Mouse (Mus musculus): ENCODE measurements at regions not wholly inside any gene's neighbourhood (a gene's known extent, or its start where the extent isn't known, plus 50 kb on each side); places are given as distances from the start of the nearest gene placed in this dataset.
"Not testable (repeated sequence)": the region's sequence is repeated elsewhere in the genome, so short reads cannot be mapped to it uniquely, and the experiment has no call there.

DNA sequence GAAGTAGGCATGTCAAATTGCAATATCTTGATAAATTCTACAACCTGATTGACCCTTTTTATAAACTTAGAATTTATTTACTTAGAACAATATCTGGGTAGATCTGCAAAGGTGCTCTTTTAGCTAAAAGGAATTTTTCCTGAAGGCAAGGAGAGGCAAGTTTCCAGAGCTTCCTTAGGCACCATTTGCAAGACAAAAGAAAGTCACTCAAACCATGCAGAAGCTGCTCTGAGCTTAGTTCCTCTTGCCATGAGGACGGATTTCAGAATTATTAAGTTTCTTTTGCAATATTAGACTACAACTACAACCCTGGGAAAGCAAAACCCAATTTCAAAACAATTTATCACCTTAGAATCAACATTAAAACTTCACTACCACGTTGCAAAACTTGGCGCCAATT is 429.2 kb upstream of the Magi2 start:
- H3K27me3 ChIP-seq (ENCODE audit: insufficient read depth, low read length); H3K36me3 ChIP-seq (ENCODE audit: insufficient read depth, low read length); H3K9me3 ChIP-seq (ENCODE audit: low read length): not testable (repeated sequence)
- peaks cover 35% of the 10 kb centered on the region for H3K4me1 ChIP-seq (replicated peaks; ENCODE audit: low read depth, low read length)
- peak overlapping the region; percentile 83 for H3K4me3 ChIP-seq (replicated peaks; ENCODE audit: low read length)

DNA sequence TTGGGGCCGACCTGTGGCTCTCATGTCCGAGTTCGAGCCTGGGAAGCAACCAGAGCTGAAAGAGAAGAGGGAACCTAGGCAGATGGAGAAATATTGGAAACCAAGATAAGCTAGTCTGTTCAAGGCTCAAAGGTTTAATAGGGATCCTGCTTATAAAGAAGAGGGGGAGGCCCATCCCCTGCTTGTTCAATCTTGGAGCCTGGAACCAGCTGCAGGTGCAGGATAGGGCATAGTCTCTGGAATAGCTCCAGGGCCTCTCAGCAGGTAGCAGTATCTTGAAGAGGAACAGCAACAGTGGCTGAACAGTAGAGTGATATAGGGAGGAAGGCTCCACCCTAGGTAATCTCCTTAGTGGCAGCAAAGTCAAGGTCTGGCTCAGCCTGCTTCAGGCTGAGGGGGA is 427.3 kb upstream of the Magi2 start:
- not testable (repeated sequence) for H3K36me3 ChIP-seq (ENCODE audit: insufficient read depth, low read length); H3K9me3 ChIP-seq (ENCODE audit: low read length); H3K27me3 ChIP-seq (ENCODE audit: insufficient read depth, low read length)
- Histone ChIP-seq H3K4me1 (replicated peaks; ENCODE audit: low read depth, low read length) (peaks cover 19% of the 10 kb centered on the region), H3K4me3 (replicated peaks; ENCODE audit: low read length) (peak overlapping the region; percentile 83)

All from E14TG2a.4 (cell line).